Mouse (Mus musculus): ENCODE measurements around the gene Zmynd8.

Zmynd8 gene

DNA sequence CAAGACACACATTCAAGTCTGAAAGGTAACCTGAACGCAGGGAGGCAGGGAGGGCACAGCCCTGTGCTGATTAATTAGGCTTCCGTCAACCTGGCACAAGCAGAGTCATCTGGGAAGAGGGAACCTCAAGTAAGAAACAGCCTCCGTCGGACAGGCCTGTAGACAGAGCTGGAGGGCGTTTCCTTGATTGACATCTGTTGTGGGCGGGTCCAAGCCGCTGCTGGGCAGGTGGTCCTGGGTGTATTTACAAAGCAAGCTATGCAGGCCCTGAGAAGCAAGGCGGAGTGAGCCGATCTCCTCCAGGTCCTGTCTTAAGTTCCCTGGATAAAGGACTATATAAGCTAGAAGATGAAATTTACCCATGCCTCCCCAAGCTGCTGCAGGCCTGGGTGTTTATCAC lies 65.3 kb downstream of the Zmynd8 start:
- DNase-seq (ENCODE audit: low spot score): no peak

GRCm38 (mm10) chr2:165832720-165833119 lies 66.1 kb downstream of the Zmynd8 start:
- no peak for DNase-seq (ENCODE audit: low spot score)

- no peak for DNase-seq (ENCODE audit: low spot score)
Observed at GRCm38 (mm10) chr2:165832295-165832694, 66.5 kb downstream of the Zmynd8 start.

GRCm38 (mm10) chr2:165831637-165832289 lies 67.1 kb downstream of the Zmynd8 start:
- no peak for DNase-seq (ENCODE audit: low spot score)

GRCm38 (mm10) chr2:165828770-165829169 lies 70.0 kb downstream of the Zmynd8 start:
- no peak for DNase-seq (ENCODE audit: low spot score)

GRCm38 (mm10) chr2:165825964-165826712 lies 72.7 kb downstream of the Zmynd8 start:
- peak; percentile 87 for DNase-seq (ENCODE audit: low spot score)

DNA sequence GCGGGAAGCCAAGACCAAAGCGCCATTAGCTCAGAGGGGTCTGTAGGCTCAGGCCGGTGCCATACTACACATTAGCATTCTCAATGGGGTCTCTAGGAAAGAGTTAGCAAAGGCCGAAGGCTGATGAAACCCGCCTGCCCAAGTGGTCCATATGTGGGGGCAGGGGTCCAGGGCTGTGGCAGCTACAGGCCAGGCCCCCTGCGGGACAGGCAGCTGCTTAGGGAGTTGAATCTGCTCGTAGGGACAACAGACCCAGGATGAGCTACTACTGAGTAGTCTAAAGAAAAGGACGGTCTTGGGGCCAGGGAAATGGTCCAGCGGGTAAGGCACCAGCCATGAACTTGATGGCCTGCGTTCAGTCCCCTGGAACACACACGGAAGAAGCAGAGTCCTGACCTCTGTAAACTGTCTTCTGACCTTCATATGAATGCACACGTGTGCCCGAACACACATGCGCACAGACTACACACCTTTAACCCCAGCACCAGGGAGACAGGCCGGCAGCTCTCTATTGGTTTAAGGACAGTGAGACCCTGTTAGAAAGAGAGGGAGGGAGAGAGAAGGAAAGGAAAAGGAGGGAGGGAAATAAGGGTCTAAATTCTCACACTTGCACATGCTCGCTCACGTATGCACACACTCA lies 73.4 kb downstream of the Zmynd8 start:
- no peak for DNase-seq (ENCODE audit: low spot score)

DNA sequence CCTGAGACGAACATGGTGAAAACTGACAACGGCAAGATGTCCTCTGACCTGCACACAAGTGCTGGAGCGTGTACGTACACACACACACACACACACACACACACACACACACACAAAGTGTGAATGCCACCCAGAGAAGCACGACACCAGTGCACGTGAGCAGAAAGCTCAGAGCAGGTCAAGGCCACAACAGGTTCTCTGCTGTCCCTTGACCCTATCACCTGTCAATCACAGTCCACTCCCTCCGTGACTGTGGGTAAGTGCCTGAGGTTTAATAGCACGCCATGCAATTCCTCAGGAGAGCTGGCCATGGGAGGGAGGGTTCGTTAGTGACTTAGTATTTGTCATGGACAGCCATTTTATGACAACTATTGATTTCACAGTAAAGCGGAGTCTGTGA lies 74.0 kb downstream of the Zmynd8 start:
- no peak for DNase-seq (ENCODE audit: low spot score)

- DNase-seq (ENCODE audit: low spot score): no peak
Observed at GRCm38 (mm10) chr2:165822478-165822877, 76.3 kb downstream of the Zmynd8 start.

DNA sequence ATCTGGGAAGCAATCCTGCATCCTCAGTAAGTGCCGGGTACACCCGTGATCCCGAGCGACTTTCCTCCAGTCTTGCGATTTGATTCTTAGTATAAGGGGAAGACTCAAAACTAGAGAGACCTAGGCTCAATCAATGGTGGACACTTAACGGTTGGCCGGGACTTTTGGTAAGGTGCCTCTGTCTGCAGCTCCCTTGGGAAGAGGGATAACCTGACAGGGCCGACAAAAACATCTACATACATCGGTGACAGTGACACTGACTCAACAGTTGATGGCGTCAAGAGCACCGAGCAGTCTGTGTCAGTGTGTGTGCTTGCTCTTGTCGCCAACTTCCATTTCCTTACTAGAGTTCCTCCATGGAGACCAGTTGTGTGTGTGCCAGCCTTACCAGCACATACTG lies 77.1 kb downstream of the Zmynd8 start:
- no peak for DNase-seq (ENCODE audit: low spot score)

DNA sequence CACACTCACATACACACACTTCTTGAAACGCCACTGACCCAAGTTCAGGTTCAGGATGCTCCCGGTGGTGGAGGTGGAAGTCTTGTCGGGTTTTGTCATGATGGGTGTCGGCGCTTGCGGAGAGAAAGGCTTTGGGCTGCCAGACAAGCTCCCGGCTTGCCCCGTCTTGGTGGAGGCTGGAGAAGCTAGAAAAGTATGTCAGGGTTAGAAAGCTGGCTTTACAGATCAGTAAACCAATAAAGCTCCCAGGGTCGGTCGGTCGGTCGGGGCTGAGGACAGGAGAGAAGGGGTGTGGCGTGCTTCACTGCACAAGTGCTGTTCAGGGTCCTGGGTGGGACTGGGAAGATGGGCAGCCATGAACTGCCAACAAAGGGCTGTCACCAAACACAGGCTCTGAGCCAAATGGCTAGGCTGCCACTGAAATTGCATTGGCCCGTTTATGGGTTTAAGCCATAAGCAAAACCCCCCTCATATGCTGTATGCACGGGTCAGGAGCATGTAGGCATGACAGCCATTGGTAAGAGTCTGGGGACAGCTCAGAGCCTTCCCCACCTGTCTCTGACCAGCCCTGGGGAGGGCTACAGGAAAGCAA lies 78.2 kb downstream of the Zmynd8 start:
- DNase-seq (ENCODE audit: low spot score): no peak

DNA sequence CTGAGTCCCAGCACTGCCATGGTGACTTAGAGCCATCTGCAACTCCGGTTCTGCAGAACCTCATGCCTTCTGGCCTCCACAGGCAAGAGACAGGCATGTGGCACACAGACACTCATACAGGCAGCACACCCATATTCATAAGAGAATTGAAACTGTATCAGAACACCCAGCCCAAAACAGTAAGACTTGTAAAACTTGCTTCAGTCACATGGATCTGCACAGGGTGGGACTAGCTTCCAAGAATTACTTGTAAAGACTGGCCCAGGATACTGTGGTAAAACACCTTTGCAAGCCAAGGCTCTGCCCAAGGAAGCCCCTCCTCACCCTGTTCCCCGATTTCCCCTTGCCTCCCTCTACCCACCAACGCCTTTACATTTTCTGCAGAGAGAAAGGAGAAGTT lies 78.7 kb downstream of the Zmynd8 start:
- DNase-seq (ENCODE audit: low spot score): no peak

GRCm38 (mm10) chr2:165818985-165819948 lies 79.5 kb downstream of the Zmynd8 start:
- DNase-seq (ENCODE audit: low spot score): peak; percentile 79

DNA sequence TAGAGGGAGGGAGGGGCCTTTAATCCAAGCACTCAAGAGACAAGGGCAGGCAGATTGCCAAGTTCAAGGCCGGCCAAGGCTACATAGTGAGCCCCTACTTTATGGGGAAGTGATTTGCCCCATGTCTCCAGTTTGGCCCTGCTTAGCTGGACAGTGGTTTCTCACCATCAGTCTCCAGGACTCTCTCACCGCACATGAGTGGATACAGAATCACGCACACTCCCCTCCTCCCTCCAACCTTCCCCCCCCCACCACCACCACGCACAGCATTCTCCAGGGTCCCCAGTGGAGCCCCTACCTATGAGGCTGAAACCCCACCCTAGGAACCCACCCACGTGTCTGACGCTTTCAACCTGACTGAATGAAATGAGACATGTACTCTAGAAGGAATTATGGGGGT lies 80.2 kb downstream of the Zmynd8 start:
- no peak for DNase-seq (ENCODE audit: low spot score)

DNA sequence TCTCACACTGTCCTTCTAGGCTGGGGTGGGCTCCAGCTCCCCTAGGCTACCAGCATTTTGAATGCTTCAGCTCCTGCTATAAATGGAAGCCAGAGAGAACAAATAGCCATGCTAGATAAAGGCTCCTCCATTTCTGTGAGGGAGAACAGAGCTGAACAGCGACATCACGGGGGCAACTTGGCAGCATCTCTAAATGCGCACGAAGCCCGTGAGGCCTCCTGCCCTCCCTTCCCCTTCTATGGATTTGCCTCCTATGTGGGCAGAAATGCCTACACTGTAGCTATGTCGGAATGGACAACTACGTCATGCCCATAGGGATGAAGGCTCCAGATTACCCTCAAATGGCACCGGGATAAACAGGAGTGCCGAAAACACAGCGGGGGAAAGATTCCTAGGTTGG lies 81.4 kb downstream of the Zmynd8 start:
- no peak for DNase-seq (ENCODE audit: low spot score)

- DNase-seq (ENCODE audit: low spot score): no peak
Observed at GRCm38 (mm10) chr2:165815103-165815880, 83.5 kb downstream of the Zmynd8 start.

GRCm38 (mm10) chr2:165812889-165813288 lies 85.9 kb downstream of the Zmynd8 start:
- no peak for DNase-seq (ENCODE audit: low spot score)

DNA sequence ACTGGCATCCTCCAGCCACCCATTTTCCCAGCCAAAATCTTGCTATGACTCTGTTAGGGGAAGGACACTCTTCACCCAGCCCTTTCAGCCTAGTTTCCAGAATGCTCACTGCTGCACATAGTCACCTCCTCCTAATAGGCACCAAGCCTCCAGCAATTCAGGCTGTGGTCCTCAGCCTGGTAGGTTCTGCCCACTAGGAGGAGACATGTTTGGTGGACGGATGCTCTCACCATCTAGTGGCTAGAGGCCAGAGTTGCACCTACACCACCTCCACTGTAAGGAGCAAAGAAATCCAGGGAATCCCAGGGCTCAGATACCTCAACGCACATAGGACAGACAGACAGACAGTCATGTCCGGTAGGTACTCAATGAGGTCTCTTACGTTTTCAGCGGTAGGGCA lies 87.3 kb downstream of the Zmynd8 start:
- peak; percentile 30 for DNase-seq (ENCODE audit: low spot score)

DNA sequence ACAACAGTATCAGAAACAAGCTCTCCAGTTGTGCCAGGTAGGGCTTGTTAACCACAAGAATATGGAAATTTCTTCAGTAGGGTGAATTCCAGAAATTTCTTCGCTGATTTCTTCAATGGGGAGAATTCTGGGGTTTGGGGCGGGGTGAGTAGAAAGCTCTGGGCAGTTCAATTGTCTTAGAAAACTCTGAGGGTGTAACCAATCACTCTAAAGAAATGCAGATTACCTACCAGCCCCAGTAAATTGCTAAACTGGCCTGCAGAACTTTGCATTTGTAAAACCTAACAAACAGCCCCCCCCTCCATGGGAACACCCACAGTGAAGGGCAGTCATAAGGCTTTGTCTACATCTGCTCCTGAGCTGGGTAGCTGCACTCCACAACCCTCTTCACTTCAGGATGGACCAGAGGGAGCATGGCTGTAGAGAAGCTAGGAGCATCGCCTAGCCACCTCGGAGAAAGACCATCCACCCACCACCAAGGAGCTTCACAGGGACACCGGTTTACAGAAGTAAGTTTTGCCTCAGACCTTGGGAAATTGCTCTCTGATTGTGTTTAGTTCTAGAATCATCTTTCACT lies 88.8 kb downstream of the Zmynd8 start:
- DNase-seq (ENCODE audit: low spot score): no peak

- DNase-seq (ENCODE audit: low spot score): no peak
Observed at GRCm38 (mm10) chr2:165809091-165809490, 89.7 kb downstream of the Zmynd8 start.
